Mouse (Mus musculus): ENCODE results near the gene Rpl36al.

The Rpl36al gene

DNA sequence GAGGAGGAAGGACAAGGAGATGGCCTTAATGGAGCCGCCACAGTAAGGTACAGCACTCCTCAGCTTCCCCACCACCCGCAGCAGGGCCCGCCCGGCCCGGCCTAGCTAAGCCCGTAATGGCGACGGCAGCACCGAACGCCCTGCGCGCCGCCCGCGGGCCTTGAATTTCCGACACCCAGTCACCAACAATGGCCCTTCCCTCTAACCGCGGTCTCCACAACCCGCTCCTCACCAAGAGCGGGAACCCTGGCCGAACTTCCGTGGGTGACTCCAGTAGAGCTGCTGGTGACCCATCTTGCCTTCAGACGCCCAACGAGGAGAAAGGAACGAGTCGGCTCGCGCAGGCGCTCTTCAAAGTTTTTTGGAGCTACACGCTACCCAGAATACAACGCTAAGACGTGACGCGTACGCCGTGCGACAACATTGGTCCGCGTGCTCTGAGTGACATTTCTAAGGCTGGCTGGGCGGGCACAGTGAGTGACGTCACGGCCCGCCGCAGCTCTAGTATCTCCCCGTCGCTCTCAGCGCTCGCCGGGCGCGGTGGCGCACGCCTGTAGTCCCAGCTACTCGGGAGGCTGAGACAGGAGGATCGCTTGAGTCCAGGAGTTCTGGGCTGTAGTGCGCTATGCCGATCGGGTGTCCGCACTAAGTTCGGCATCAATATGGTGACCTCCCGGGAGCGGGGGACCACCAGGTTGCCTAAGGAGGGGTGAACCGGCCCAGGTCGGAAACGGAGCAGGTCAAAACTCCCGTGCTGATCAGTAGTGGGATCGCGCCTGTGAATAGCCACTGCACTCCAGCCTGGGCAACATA, 24.9 kb downstream of the Rpl36al start, which contains the start of gene Rps29:
Gene Rps29 (minus strand): TSS at position 422 of the 813 bp plus-strand sequence.
- DNase-seq (ENCODE audit: low read depth), result peak; percentile 100

DNA sequence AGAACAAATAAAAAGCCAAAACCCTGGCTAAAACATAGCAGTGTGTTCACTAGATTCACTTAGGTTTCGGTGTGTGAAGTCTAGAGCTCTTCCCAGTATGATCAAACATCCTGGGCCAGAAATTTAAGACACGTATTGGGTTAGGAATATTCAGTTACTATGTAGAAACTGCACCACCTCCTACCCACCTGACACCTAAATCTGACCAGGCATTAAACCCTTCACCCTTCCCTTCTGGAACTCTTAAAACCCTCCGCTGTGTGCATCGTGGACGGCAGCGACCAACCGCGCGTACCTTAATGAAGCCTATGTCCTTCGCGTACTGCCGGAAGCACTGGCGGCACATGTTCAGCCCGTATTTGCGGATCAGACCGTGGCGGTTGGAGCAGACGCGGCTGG, 25.5 kb downstream of the Rpl36al start:
- DNase-seq (ENCODE audit: low read depth), result no peak

DNA sequence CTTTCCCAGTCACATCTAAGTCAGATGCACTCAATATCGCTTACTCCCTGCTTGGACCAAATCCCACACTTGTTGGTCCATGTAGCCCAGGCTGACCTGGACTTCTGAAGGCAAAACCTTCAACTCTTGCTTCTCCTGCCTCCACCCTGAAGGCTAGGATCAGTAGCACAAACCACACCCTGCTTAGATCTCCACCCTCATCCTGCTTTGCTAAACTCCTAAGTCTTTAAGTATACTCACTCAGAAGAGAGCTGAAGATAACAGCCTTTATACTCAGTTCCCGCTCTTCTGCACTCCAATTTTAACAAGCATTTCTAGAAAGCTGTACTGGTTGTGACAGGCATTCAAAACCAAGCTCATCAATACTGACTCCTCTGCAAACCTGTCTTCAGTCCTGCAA, 26.8 kb downstream of the Rpl36al start:
- DNase-seq (ENCODE audit: low read depth), result no peak

DNA sequence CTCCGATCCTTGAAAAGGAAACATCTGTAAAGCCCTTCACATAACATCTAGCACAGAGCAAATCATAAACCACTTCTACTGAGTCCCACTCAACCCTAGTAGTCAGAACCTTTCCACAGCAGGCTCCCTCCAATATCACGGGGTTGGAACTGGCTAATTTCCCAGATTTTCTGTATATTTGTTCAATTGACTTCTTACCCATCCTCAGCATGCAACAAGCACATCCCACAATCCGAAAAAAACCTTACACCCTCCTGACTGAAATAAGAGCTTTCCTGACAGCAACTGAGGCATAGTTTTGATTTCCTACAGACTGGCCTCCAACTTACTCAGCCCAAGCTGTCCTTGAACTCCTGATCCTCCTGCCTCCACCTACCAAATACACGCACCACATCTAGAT, 27.4 kb downstream of the Rpl36al start:
- DNase-seq (ENCODE audit: low read depth), result no peak

DNA sequence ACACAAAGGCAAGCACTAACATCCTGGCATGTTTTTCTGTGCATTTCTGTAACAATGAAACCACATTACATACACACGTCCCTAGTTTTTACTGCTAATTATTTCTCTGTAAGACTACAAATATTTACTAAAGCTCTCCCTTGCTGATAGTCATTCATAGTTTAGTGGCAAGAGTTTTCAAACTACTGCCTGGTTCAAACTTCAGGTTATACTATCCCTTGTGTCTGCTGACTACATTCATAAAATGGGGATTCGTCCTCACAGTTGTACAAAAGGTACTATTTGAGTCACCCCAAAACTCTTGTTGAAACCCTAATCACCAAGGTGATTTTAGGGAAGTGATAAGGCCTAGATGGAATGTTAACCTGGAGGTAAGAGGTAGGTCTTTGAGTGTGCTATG, 28.0 kb downstream of the Rpl36al start:
- DNase-seq (ENCODE audit: low read depth), result no peak

DNA sequence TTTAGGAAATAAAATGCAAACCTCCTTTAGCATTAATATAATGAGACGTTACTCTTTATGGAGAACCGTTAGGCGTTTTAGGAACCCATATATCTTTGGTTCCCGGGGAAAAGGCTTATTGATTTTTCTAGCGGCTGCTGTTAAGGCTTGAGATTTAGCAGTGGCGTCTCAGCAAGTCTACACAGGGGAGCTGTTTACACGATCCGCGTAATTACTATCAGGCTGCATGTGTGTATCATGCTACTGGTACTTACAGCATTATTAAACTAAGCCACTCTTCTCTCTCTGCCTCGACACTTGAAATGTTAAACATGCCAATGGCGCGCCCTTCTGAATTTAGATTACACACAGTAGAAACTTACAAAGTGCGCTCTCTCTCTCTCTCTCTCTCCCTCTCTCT, 33.8 kb downstream of the Rpl36al start:
- DNase-seq (ENCODE audit: low read depth), result no peak

GRCm38 (mm10) chr12:69147166-69147735, 36.6 kb downstream of the Rpl36al start:
- no peak for DNase-seq (ENCODE audit: low read depth)

DNA sequence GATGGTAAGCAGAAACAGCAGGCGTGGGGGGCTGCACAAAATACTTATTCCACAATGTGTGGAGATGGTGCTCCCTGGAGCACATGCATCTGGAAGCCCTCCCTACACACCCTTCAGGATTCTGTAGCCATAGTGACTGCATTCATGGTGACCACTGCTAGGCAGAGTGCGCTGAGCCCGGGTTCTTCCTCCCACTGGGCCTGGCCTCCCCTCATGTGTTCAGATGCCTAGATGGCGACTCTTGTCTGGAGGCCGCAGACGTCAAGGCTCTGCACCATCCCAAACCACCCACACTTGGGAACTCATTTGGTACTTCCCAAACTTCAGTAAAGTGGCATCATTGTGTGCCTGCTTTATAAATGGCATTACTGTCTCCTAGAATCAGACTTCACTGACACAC, 40.4 kb downstream of the Rpl36al start:
- no peak for DNase-seq (ENCODE audit: low read depth)

GRCm38 (mm10) chr12:69139841-69140240, 44.0 kb downstream of the Rpl36al start:
- DNase-seq (ENCODE audit: low read depth), result no peak

DNA sequence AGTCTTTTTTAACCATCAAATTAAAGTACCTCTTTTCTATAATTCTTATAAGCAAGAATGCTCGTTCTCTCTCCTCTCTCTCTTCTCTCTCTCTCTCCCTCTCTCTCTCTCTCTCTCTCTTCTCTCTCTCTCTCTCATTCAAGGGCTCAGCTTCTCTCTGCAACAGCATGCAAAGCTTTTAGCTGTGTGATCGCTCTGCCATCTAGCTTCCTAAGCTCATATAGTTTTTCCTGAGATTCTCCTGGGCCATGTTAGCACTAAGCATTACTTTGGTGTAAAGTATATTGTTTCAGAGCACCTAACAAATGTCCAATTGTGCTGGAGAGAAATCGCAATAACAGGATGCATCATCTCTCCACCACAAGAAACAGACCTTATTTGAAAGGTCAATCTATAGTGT, 44.7 kb downstream of the Rpl36al start:
- DNase-seq (ENCODE audit: low read depth), result no peak

All from 416B (cell line).